Mouse (Mus musculus) heart, adult 2 months (tissue): Measurements from ENCODE around the gene Malrd1. TPM values are rescaled to one million over a fixed set of nuclear protein-coding genes. Genes with fewer than 3 reads are reported as not detected.
A peak's percentile ranks its signal among the peaks of the same experiment; 100 is the strongest.
"Not testable (repeated sequence)": the region's sequence is repeated elsewhere in the genome, so short reads cannot be mapped to it uniquely, and the experiment has no call there.

Experiments
- DNase-seq, 2 experiments: peaks; one replicate each; pipeline ENCODE4 v3.0.0; 2021
- H3K27ac ChIP-seq: fragments of 200-600 bp; 2 replicates; pipeline ENCODE4 v1.8.1; 2022
- H3K27me3 ChIP-seq: fragments of 200-500 bp; 2 replicates; pipeline ENCODE4 v1.6.1; 2012; ENCODE audit warnings: mild to moderate bottlenecking, low read length, inconsistent platforms, mixed read lengths; ENCODE audit not compliant: control insufficient read depth, insufficient read depth
- H3K36me3 ChIP-seq: fragments of 200-500 bp; 2 replicates; pipeline ENCODE4 v1.6.1; 2012; ENCODE audit warnings: low read length, inconsistent platforms; ENCODE audit not compliant: control insufficient read depth, insufficient read depth
- H3K4me1 ChIP-seq: fragments of 200-500 bp; 2 replicates; pipeline ENCODE4 v1.6.1; 2011; ENCODE audit warnings: low read length; ENCODE audit not compliant: control insufficient read depth, insufficient read depth
- H3K4me3 ChIP-seq: fragments of 200-600 bp; 2 replicates; pipeline ENCODE4 v1.8.1; 2022
- H3K79me2 ChIP-seq: fragments of 200-500 bp; replicated peaks from 2 replicates; pipeline ENCODE4 v1.6.1; 2012; ENCODE audit warnings: mild to moderate bottlenecking, inconsistent platforms, low read length, moderate library complexity, mixed read lengths; ENCODE audit not compliant: control insufficient read depth, insufficient read depth
- H3K9ac ChIP-seq: fragments of 200-500 bp; 2 replicates; pipeline ENCODE4 v1.6.1; 2012; ENCODE audit warnings: low read depth, mild to moderate bottlenecking, control low read depth, inconsistent platforms, low read length, mixed read lengths
- CTCF ChIP-seq: fragments of 200-600 bp; IDR thresholded peaks from 2 replicates; pipeline ENCODE4 v1.8.1; 2022; ENCODE audit warnings: antibody characterized with exemption, mild to moderate bottlenecking, moderate library complexity
- EP300 ChIP-seq: fragments of 200-500 bp; IDR thresholded peaks from 2 replicates; pipeline ENCODE4 v1.6.1; 2011; ENCODE audit warnings: low read depth, low read length, control low read depth; ENCODE audit not compliant: insufficient read depth
- POLR2A ChIP-seq: fragments of 200-500 bp; IDR thresholded peaks from 2 replicates; pipeline ENCODE4 v1.6.1; 2011; ENCODE audit warnings: mild to moderate bottlenecking, low read depth, low read length, control low read depth; ENCODE audit not compliant: insufficient read depth
- WGBS: fragments of 180-500 bp; shearing (Covaris S2); methylation state at CpG from one replicate; pipeline ENCODE4 v1.1.7; 2018; 5-methylcytosine and 5-hydroxymethylcytosine counted together
- intact Hi-C: fragments of 180-260 bp; cut with DNase I; formaldehyde crosslinking; loops from one replicate; pipeline ENCODE4 v1.15.1; 2025
- polyA plus RNA-seq: library from polyadenylated mRNA; depleted of rRNA; stranded (reverse); fragments of >200 nt; gene quantifications from 2 replicates; pipeline ENCODE4 v1.2.3, GENCODE M21; 2012
- total RNA-seq, 2 experiments: library from RNA; stranded (reverse); gene quantifications; 2 replicates each; pipeline ENCODE4 v1.2.3; 2021

Gene Malrd1
- total and polyA plus RNA-seq, 3 experiments = not detected

GRCm38 (mm10) chr2:15932340-15932739 lies 406.1 kb downstream of the Malrd1 start:
- WGBS = 56% methylated on average over 1 of the region's 1 CpGs
- DNase-seq = no peak
- H3K27me3 ChIP-seq = no peaks in the 10 kb centered on the region
- H3K27ac ChIP-seq = no peak overlapping the region
- H3K4me3 ChIP-seq = no peak overlapping the region
- H3K4me1 ChIP-seq = no peaks in the 10 kb centered on the region
- no peak overlapping the region for H3K9ac ChIP-seq
- TF ChIP-seq POLR2A (no peak), CTCF (no peak), EP300 (no peak)
- H3K36me3 ChIP-seq = no peaks in the 10 kb centered on the region
- intact Hi-C loops = no loop called here
- no peaks in the 10 kb centered on the region for H3K79me2 ChIP-seq

GRCm38 (mm10) chr2:16002925-16003324 lies 476.6 kb downstream of the Malrd1 start:
- no peaks in the 10 kb centered on the region for H3K36me3 ChIP-seq
- no peak overlapping the region for H3K4me3 ChIP-seq
- no peak for DNase-seq
- no peaks in the 10 kb centered on the region for H3K4me1 ChIP-seq
- intact Hi-C loops = no loop called here
- 55% methylated on average over 2 of the region's 2 CpGs for WGBS
- H3K27me3 ChIP-seq = no peaks in the 10 kb centered on the region
- H3K27ac ChIP-seq = no peak overlapping the region
- no peaks in the 10 kb centered on the region for H3K79me2 ChIP-seq
- TF ChIP-seq EP300 (no peak), CTCF (no peak), POLR2A (no peak)
- H3K9ac ChIP-seq = no peak overlapping the region

- DNase-seq, H3K27ac ChIP-seq, H3K4me1 ChIP-seq, H3K27me3 ChIP-seq, H3K4me3 ChIP-seq, H3K9ac ChIP-seq, H3K36me3 ChIP-seq, intact Hi-C loops, H3K79me2 ChIP-seq: not testable (repeated sequence)
- WGBS = 85% methylated on average over 2 of the region's 2 CpGs
Measured at GRCm38 (mm10) chr2:16017046-16017445, 490.8 kb downstream of the Malrd1 start.

- H3K27ac ChIP-seq, H3K9ac ChIP-seq, intact Hi-C loops, H3K79me2 ChIP-seq, H3K4me3 ChIP-seq, H3K27me3 ChIP-seq, DNase-seq, H3K4me1 ChIP-seq, H3K36me3 ChIP-seq: not testable (repeated sequence)
Measured at GRCm38 (mm10) chr2:16017719-16018118, 491.4 kb downstream of the Malrd1 start.

- Histone ChIP-seq H3K4me1 (no peaks in the 10 kb centered on the region), H3K79me2 (no peaks in the 10 kb centered on the region), H3K4me3 (no peak overlapping the region), H3K27ac (no peak overlapping the region), H3K9ac (no peak overlapping the region), H3K27me3 (no peaks in the 10 kb centered on the region), H3K36me3 (no peaks in the 10 kb centered on the region)
- peak; percentile 9 to 43 for DNase-seq
- TF ChIP-seq CTCF (no peak), EP300 (no peak), POLR2A (no peak)
- WGBS = 59% methylated on average over 12 of the region's 12 CpGs
- intact Hi-C loops = no loop called here
Measured at GRCm38 (mm10) chr2:16029752-16030151, 503.5 kb downstream of the Malrd1 start.

GRCm38 (mm10) chr2:16031559-16031958 lies 505.3 kb downstream of the Malrd1 start:
- intact Hi-C loops = no loop called here
- TF ChIP-seq CTCF (no peak), POLR2A (no peak), EP300 (no peak)
- H3K79me2 ChIP-seq = no peaks in the 10 kb centered on the region
- H3K36me3 ChIP-seq = no peaks in the 10 kb centered on the region
- no peaks in the 10 kb centered on the region for H3K4me1 ChIP-seq
- no peak overlapping the region for H3K4me3 ChIP-seq
- no peak overlapping the region for H3K27ac ChIP-seq
- no peaks in the 10 kb centered on the region for H3K27me3 ChIP-seq
- WGBS = 70% methylated on average over 4 of the region's 4 CpGs
- H3K9ac ChIP-seq = no peak overlapping the region
- DNase-seq = no peak

GRCm38 (mm10) chr2:16032804-16033203 lies 506.5 kb downstream of the Malrd1 start:
- TF ChIP-seq EP300 (no peak), POLR2A (no peak), CTCF (no peak)
- intact Hi-C loops = no loop called here
- Histone ChIP-seq H3K27ac (no peak overlapping the region), H3K9ac (no peak overlapping the region), H3K4me1 (no peaks in the 10 kb centered on the region), H3K27me3 (no peaks in the 10 kb centered on the region), H3K4me3 (no peak overlapping the region), H3K36me3 (no peaks in the 10 kb centered on the region), H3K79me2 (no peaks in the 10 kb centered on the region)
- 55% methylated on average over 3 of the region's 3 CpGs for WGBS
- no peak for DNase-seq
